16 mouse cellular contexts compared by ENCODE assay signal in genomic region chr12:79705501-79706266, GRCm38 (mm10).
DNase-seq lines count a peak whose midpoint lies in the region; ATAC-seq and TF ChIP-seq lines count a peak whose summit lies in the region.
"Had no signal": no experiment of that assay in that cellular context is flagged by ENCODE, and none has a peak within 500 bp of the region (broad histone marks: within the 10 kb centered on the region; RNA-seq: fewer than 3 reads in every experiment).

No protein-coding gene starts in this region.

- DNase-seq in hindbrain, embryonic 14.5 days (ENCODE audit: low spot score) = no peak
- no peak for DNase-seq in midbrain, embryonic 14.5 days
- DNase-seq in stomach, postnatal 0 days (ENCODE audit: low spot score) = no peak
- DNase-seq in thymus, adult 18-20 months = no peak
- DNase-seq: cerebellum, postnatal 10 days; heart, adult 2 months; kidney, postnatal 4 days; right cerebral cortex, postnatal 14 days; thymus, postnatal 4 days had no signal

- WGBS in hindbrain, embryonic 13.5 days = 39% methylated on average over 11 of the region's 11 CpGs
- WGBS in hindbrain, embryonic 14.5 days = 42% methylated on average over 11 of the region's 11 CpGs
- 45% methylated on average over 11 of the region's 11 CpGs for WGBS in midbrain, embryonic 15.5 days
- 46% methylated on average over 11 of the region's 11 CpGs for WGBS in midbrain, embryonic 14.5 days
- 14% methylated on average over 11 of the region's 11 CpGs for WGBS in forebrain, embryonic 15.5 days
- WGBS in stomach, postnatal 0 days = 47% methylated on average over 11 of the region's 11 CpGs
- WGBS in liver, embryonic 12.5 days (ENCODE audit: insufficient replicate concordance) = 69% methylated on average over 11 of the region's 11 CpGs

- no peak for ATAC-seq in hindbrain, embryonic 13.5 days (ENCODE audit: low FRiP score)
- ATAC-seq in hindbrain, embryonic 14.5 days (ENCODE audit: low FRiP score) = no peak
- no peak for ATAC-seq in midbrain, embryonic 15.5 days (replicated peaks)
- ATAC-seq in midbrain, embryonic 14.5 days (ENCODE audit: low FRiP score, low TSS enrichment) = no peak
- peak; percentile 48; the same call in 1 of the 2 replicates for ATAC-seq in forebrain, embryonic 15.5 days (replicated peaks)
- ATAC-seq in stomach, postnatal 0 days (ENCODE audit: low FRiP score, low TSS enrichment) = peak; percentile 63; the same call in 1 of the 2 replicates
- ATAC-seq in liver, embryonic 12.5 days = no peak
- ATAC-seq: activated CD4-positive, CD25-positive, alpha-beta regulatory T cell, adult 4 months; lung, postnatal 0 days had no signal

- TF ChIP-seq CTCF in stomach, postnatal 0 days (IDR thresholded peaks at IDR 0.05; ENCODE audit: low read depth) = no peak; the same call in 1 of the 2 replicates

- H3K27ac ChIP-seq in hindbrain, embryonic 13.5 days = peak overlapping the region; percentile 40; the same call in 1 of the 2 replicates
- H3K27ac ChIP-seq in hindbrain, embryonic 14.5 days = no peak overlapping the region
- H3K27ac ChIP-seq in midbrain, embryonic 15.5 days = 0 out of 2 replicates have a peak overlapping the region, but pooled peaks have one; percentile 5
- H3K27ac ChIP-seq in midbrain, embryonic 14.5 days (replicated peaks; ENCODE audit: low read depth, low read length) = no peak overlapping the region
- no peak overlapping the region for H3K27ac ChIP-seq in forebrain, embryonic 15.5 days (replicated peaks)
- H3K27ac ChIP-seq in stomach, postnatal 0 days (replicated peaks) = peak overlapping the region; percentile 77
- no peak overlapping the region for H3K27ac ChIP-seq in liver, embryonic 12.5 days
- H3K27ac ChIP-seq: heart, adult 2 months; left cerebral cortex, adult 2 months had no signal

- H3K4me1 ChIP-seq in hindbrain, embryonic 13.5 days (replicated peaks) = peaks cover 56% of the 10 kb centered on the region
- H3K4me1 ChIP-seq in hindbrain, embryonic 14.5 days (replicated peaks; ENCODE audit: control insufficient read depth, insufficient read depth, low read length) = peaks cover 32% of the 10 kb centered on the region
- H3K4me1 ChIP-seq in midbrain, embryonic 15.5 days = peaks cover 36% of the 10 kb centered on the region
- peaks cover 24% of the 10 kb centered on the region for H3K4me1 ChIP-seq in midbrain, embryonic 14.5 days (ENCODE audit: control insufficient read depth, insufficient read depth, low read length)
- H3K4me1 ChIP-seq in forebrain, embryonic 15.5 days = peaks cover 36% of the 10 kb centered on the region
- peaks cover 8% of the 10 kb centered on the region for H3K4me1 ChIP-seq in stomach, postnatal 0 days (replicated peaks; ENCODE audit: control insufficient read depth, insufficient read depth)
- no peaks in the 10 kb centered on the region for H3K4me1 ChIP-seq in liver, embryonic 12.5 days

- no peak overlapping the region for H3K4me3 ChIP-seq in hindbrain, embryonic 13.5 days
- no peak overlapping the region for H3K4me3 ChIP-seq in hindbrain, embryonic 14.5 days (replicated peaks; ENCODE audit: low read length)
- no peak overlapping the region for H3K4me3 ChIP-seq in midbrain, embryonic 15.5 days
- no peak overlapping the region for H3K4me3 ChIP-seq in midbrain, embryonic 14.5 days (replicated peaks; ENCODE audit: low read depth, low read length)
- no peak overlapping the region for H3K4me3 ChIP-seq in forebrain, embryonic 15.5 days
- H3K4me3 ChIP-seq in stomach, postnatal 0 days (ENCODE audit: low read depth, low read length) = no peak overlapping the region
- no peak overlapping the region for H3K4me3 ChIP-seq in liver, embryonic 12.5 days
- H3K4me3 ChIP-seq: heart, adult 2 months; left cerebral cortex, adult 2 months had no signal

- no peaks in the 10 kb centered on the region for H3K27me3 ChIP-seq in hindbrain, embryonic 13.5 days
- no peaks in the 10 kb centered on the region for H3K27me3 ChIP-seq in hindbrain, embryonic 14.5 days (ENCODE audit: control insufficient read depth, insufficient read depth, low read length)
- no peaks in the 10 kb centered on the region for H3K27me3 ChIP-seq in midbrain, embryonic 15.5 days (replicated peaks)
- no peaks in the 10 kb centered on the region for H3K27me3 ChIP-seq in midbrain, embryonic 14.5 days (ENCODE audit: control insufficient read depth, insufficient read depth, low read length)
- no peaks in the 10 kb centered on the region for H3K27me3 ChIP-seq in forebrain, embryonic 15.5 days
- no peaks in the 10 kb centered on the region for H3K27me3 ChIP-seq in stomach, postnatal 0 days (ENCODE audit: control insufficient read depth, insufficient read depth, low read length)
- H3K27me3 ChIP-seq in liver, embryonic 12.5 days (replicated peaks) = no peaks in the 10 kb centered on the region; the same call in 1 of the 2 replicates

- no peaks in the 10 kb centered on the region for H3K9me3 ChIP-seq in hindbrain, embryonic 13.5 days
- H3K9me3 ChIP-seq in hindbrain, embryonic 14.5 days (ENCODE audit: control insufficient read depth, low read length) = no peaks in the 10 kb centered on the region
- H3K9me3 ChIP-seq in midbrain, embryonic 15.5 days = no peaks in the 10 kb centered on the region
- no peaks in the 10 kb centered on the region for H3K9me3 ChIP-seq in midbrain, embryonic 14.5 days (ENCODE audit: control insufficient read depth, low read length)
- H3K9me3 ChIP-seq in forebrain, embryonic 15.5 days = no peaks in the 10 kb centered on the region
- no peaks in the 10 kb centered on the region for H3K9me3 ChIP-seq in stomach, postnatal 0 days (ENCODE audit: control insufficient read depth, low read length)
- H3K9me3 ChIP-seq in liver, embryonic 12.5 days (replicated peaks) = no peaks in the 10 kb centered on the region

- no peak overlapping the region for H3K9ac ChIP-seq in hindbrain, embryonic 13.5 days
- no peak overlapping the region for H3K9ac ChIP-seq in hindbrain, embryonic 14.5 days
- no peak overlapping the region for H3K9ac ChIP-seq in midbrain, embryonic 15.5 days
- H3K9ac ChIP-seq in midbrain, embryonic 14.5 days (replicated peaks; ENCODE audit: low read length) = no peak overlapping the region
- H3K9ac ChIP-seq in forebrain, embryonic 15.5 days (replicated peaks) = no peak overlapping the region
- no peak overlapping the region for H3K9ac ChIP-seq in stomach, postnatal 0 days (ENCODE audit: low read length)
- no peak overlapping the region for H3K9ac ChIP-seq in liver, embryonic 12.5 days

- H3K36me3 ChIP-seq in hindbrain, embryonic 13.5 days = no peaks in the 10 kb centered on the region
- no peaks in the 10 kb centered on the region for H3K36me3 ChIP-seq in hindbrain, embryonic 14.5 days (replicated peaks; ENCODE audit: control insufficient read depth, insufficient read depth)
- no peaks in the 10 kb centered on the region for H3K36me3 ChIP-seq in midbrain, embryonic 15.5 days (replicated peaks)
- no peaks in the 10 kb centered on the region for H3K36me3 ChIP-seq in midbrain, embryonic 14.5 days (ENCODE audit: control insufficient read depth, insufficient read depth, low read length)
- no peaks in the 10 kb centered on the region for H3K36me3 ChIP-seq in forebrain, embryonic 15.5 days
- no peaks in the 10 kb centered on the region for H3K36me3 ChIP-seq in stomach, postnatal 0 days (ENCODE audit: control insufficient read depth, insufficient read depth, low read length)
- H3K36me3 ChIP-seq in liver, embryonic 12.5 days = no peaks in the 10 kb centered on the region

- H3K4me2 ChIP-seq in hindbrain, embryonic 13.5 days = no peak overlapping the region
- H3K4me2 ChIP-seq in hindbrain, embryonic 14.5 days (replicated peaks) = no peak overlapping the region
- no peak overlapping the region for H3K4me2 ChIP-seq in midbrain, embryonic 15.5 days
- H3K4me2 ChIP-seq in midbrain, embryonic 14.5 days (ENCODE audit: low read length) = no peak overlapping the region
- H3K4me2 ChIP-seq in forebrain, embryonic 15.5 days (replicated peaks) = no peak overlapping the region
- H3K4me2 ChIP-seq in stomach, postnatal 0 days (replicated peaks; ENCODE audit: low read depth) = no peak overlapping the region
- no peak overlapping the region for H3K4me2 ChIP-seq in liver, embryonic 12.5 days

- no peak for TF ChIP-seq EP300 in stomach, postnatal 0 days (optimal IDR thresholded peaks at IDR 0.05)

Comparison
In these comparisons a context has a peak if more than half of its experiments do, and no peak if none do; other contexts are left out.
1. H3K27ac ChIP-seq: peak in hindbrain, embryonic 13.5 days (single experiment), midbrain, embryonic 15.5 days (single experiment) and stomach, postnatal 0 days (single experiment); none in hindbrain, embryonic 14.5 days (single experiment), midbrain, embryonic 14.5 days (single experiment), forebrain, embryonic 15.5 days (single experiment) and liver, embryonic 12.5 days (single experiment).
2. ATAC-seq: peak in forebrain, embryonic 15.5 days (single experiment) and stomach, postnatal 0 days (single experiment); none in hindbrain, embryonic 13.5 days (single experiment), hindbrain, embryonic 14.5 days (single experiment), midbrain, embryonic 15.5 days (single experiment), midbrain, embryonic 14.5 days (single experiment) and liver, embryonic 12.5 days (single experiment).